Mouse (Mus musculus): ENCODE data around the gene Bco1.

The Bco1 gene

GRCm38 (mm10) chr8:117089802-117090201, 5.9 kb upstream of the Bco1 start:
- DNase-seq (ENCODE audit: low read depth, low spot score) = no peak

GRCm38 (mm10) chr8:117094053-117094452, 1.6 kb upstream of the Bco1 start:
- DNase-seq (ENCODE audit: low read depth, low spot score) = no peak

- no peak for DNase-seq (ENCODE audit: low read depth, low spot score)
These were observed 1.5 kb downstream of the Bco1 start for GRCm38 (mm10) chr8:117097051-117097563.

- no peak for DNase-seq (ENCODE audit: low read depth, low spot score)
These were observed 2.0 kb downstream of the Bco1 start for GRCm38 (mm10) chr8:117097564-117098191.

- DNase-seq (ENCODE audit: low read depth, low spot score) = peak; percentile 91
These were observed 11.9 kb downstream of the Bco1 start for GRCm38 (mm10) chr8:117107533-117107932.

GRCm38 (mm10) chr8:117109018-117109711, 13.5 kb downstream of the Bco1 start:
- DNase-seq (ENCODE audit: low read depth, low spot score) = peak; percentile 72

GRCm38 (mm10) chr8:117109801-117110390, 14.2 kb downstream of the Bco1 start:
- peak; percentile 93 for DNase-seq (ENCODE audit: low read depth, low spot score)

- no peak for DNase-seq (ENCODE audit: low read depth, low spot score)
These were observed 16.0 kb downstream of the Bco1 start for GRCm38 (mm10) chr8:117111641-117112040.

- DNase-seq (ENCODE audit: low read depth, low spot score) = no peak
These were observed 16.6 kb downstream of the Bco1 start for GRCm38 (mm10) chr8:117112261-117112660.

- no peak for DNase-seq (ENCODE audit: low read depth, low spot score)
These were observed 19.4 kb downstream of the Bco1 start for GRCm38 (mm10) chr8:117115094-117115493.

- peak; percentile 42 for DNase-seq (ENCODE audit: low read depth, low spot score)
These were observed 20.2 kb downstream of the Bco1 start for GRCm38 (mm10) chr8:117115676-117116446.

GRCm38 (mm10) chr8:117116534-117116933, 20.9 kb downstream of the Bco1 start:
- no peak for DNase-seq (ENCODE audit: low read depth, low spot score)

GRCm38 (mm10) chr8:117118409-117118808, 22.8 kb downstream of the Bco1 start:
- no peak for DNase-seq (ENCODE audit: low read depth, low spot score)

- DNase-seq (ENCODE audit: low read depth, low spot score) = no peak
These were observed 25.6 kb downstream of the Bco1 start for GRCm38 (mm10) chr8:117121277-117121676.

- DNase-seq (ENCODE audit: low read depth, low spot score) = no peak
These were observed 28.4 kb downstream of the Bco1 start for GRCm38 (mm10) chr8:117123850-117124633.

GRCm38 (mm10) chr8:117125854-117126253, 30.2 kb downstream of the Bco1 start:
- DNase-seq (ENCODE audit: low read depth, low spot score) = no peak

- DNase-seq (ENCODE audit: low read depth, low spot score) = no peak
These were observed 30.8 kb downstream of the Bco1 start for GRCm38 (mm10) chr8:117126411-117126810.

- no peak for DNase-seq (ENCODE audit: low read depth, low spot score)
These were observed 31.4 kb downstream of the Bco1 start for GRCm38 (mm10) chr8:117127063-117127462.

- no peak for DNase-seq (ENCODE audit: low read depth, low spot score)
These were observed 38.0 kb downstream of the Bco1 start for GRCm38 (mm10) chr8:117133702-117134101.

- DNase-seq (ENCODE audit: low read depth, low spot score) = peak; percentile 97
These were observed 40.7 kb downstream of the Bco1 start for GRCm38 (mm10) chr8:117136351-117136750.

- DNase-seq (ENCODE audit: low read depth, low spot score) = no peak
These were observed 41.1 kb downstream of the Bco1 start for GRCm38 (mm10) chr8:117136763-117137162.
